Mouse (Mus musculus): Measurements from ENCODE around the gene Ctrc. TPM values are rescaled to one million over a fixed set of nuclear protein-coding genes. Genes with fewer than 3 reads are reported as not detected.

The Ctrc gene
- polyA plus RNA-seq, 1 experiment from 2014 or later, result not detected

Other genes starting within 250 kb of the Ctrc start
- gene Fblim1, start 240.3 kb downstream of the Ctrc start, polyA plus RNA-seq (2015; fragmentation: Nextera tagmentation; extraction: Ambion mirVana), result 31.0 and 32.2 TPM in 2 replicates
- gene Tmem82, start 227.7 kb downstream of the Ctrc start, polyA plus RNA-seq (2015; fragmentation: Nextera tagmentation; extraction: Ambion mirVana), result 0.18 and 0.88 TPM in 2 replicates
- gene Slc25a34, start 222.5 kb downstream of the Ctrc start, polyA plus RNA-seq (2015; fragmentation: Nextera tagmentation; extraction: Ambion mirVana), result 0.10 and 0.28 TPM in 2 replicates
- 6.8 and 8.1 TPM in 2 replicates for gene Plekhm2, start 181.5 kb downstream of the Ctrc start, polyA plus RNA-seq (2015; fragmentation: Nextera tagmentation; extraction: Ambion mirVana)
- 0.22 TPM in 1 of 2 replicates, not detected in the other for gene Rsc1a1, start 160.8 kb downstream of the Ctrc start, polyA plus RNA-seq (2015; fragmentation: Nextera tagmentation; extraction: Ambion mirVana)
- gene Ddi2, start 122.9 kb downstream of the Ctrc start, polyA plus RNA-seq (2015; fragmentation: Nextera tagmentation; extraction: Ambion mirVana), result 11.9 and 14.9 TPM in 2 replicates
- gene Agmat, start 99.7 kb downstream of the Ctrc start, polyA plus RNA-seq (2015; fragmentation: Nextera tagmentation; extraction: Ambion mirVana), result 0.72 TPM in 1 of 2 replicates, not detected in the other
- gene Dnajc16, start 55.4 kb downstream of the Ctrc start, polyA plus RNA-seq (2015; fragmentation: Nextera tagmentation; extraction: Ambion mirVana), result 6.2 TPM in 2 replicates
- gene Casp9, start 52.7 kb downstream of the Ctrc start, polyA plus RNA-seq (2015; fragmentation: Nextera tagmentation; extraction: Ambion mirVana), result 19.2 and 20.1 TPM in 2 replicates
- 1.3 TPM in 1 of 2 replicates, not detected in the other for gene Cela2a, start 20.2 kb downstream of the Ctrc start, polyA plus RNA-seq (2015; fragmentation: Nextera tagmentation; extraction: Ambion mirVana)
- 75.6 and 85.4 TPM in 2 replicates for gene Efhd2, start 28.6 kb upstream of the Ctrc start, polyA plus RNA-seq (2015; fragmentation: Nextera tagmentation; extraction: Ambion mirVana)
- gene Fhad1, start 168.7 kb upstream of the Ctrc start, polyA plus RNA-seq (2015; fragmentation: Nextera tagmentation; extraction: Ambion mirVana), result 4.5 and 4.8 TPM in 2 replicates
- gene Tmem51, start 237.9 kb upstream of the Ctrc start, polyA plus RNA-seq (2015; fragmentation: Nextera tagmentation; extraction: Ambion mirVana), result 5.9 and 11.0 TPM in 2 replicates

Measured in neural tube, embryonic 15.5 days (tissue).